Mouse (Mus musculus) brain, adult 2 months (tissue): ENCODE data around the gene Lrrc3c.
"Not testable (repeated sequence)": the region's sequence is repeated elsewhere in the genome, so short reads cannot be mapped to it uniquely, and the experiment has no call there.

Source experiments
- DNase-seq: peaks from one replicate; pipeline ENCODE4 v3.0.0; 2011; ENCODE audit warnings: low read depth, low spot score

The Lrrc3c gene

GRCm38 (mm10) chr11:98586087-98586891, 11.8 kb upstream of the Lrrc3c start:
- DNase-seq = peak; percentile 12

- peak; percentile 98 for DNase-seq
Measured at GRCm38 (mm10) chr11:98586892-98587563, 11.1 kb upstream of the Lrrc3c start, which contains the start of gene Ormdl3. Gene Ormdl3 (minus strand): TSS chr11:98587368.

- peak; percentile 66 for DNase-seq
Measured at GRCm38 (mm10) chr11:98587684-98588546, 10.2 kb upstream of the Lrrc3c start.

- no peak for DNase-seq
Measured at GRCm38 (mm10) chr11:98588833-98589281, 9.2 kb upstream of the Lrrc3c start.

GRCm38 (mm10) chr11:98589306-98589705, 8.8 kb upstream of the Lrrc3c start:
- DNase-seq = no peak

GRCm38 (mm10) chr11:98590548-98591445, 7.3 kb upstream of the Lrrc3c start:
- peak; percentile 90 for DNase-seq

GRCm38 (mm10) chr11:98595021-98595420, 3.1 kb upstream of the Lrrc3c start:
- no peak for DNase-seq

GRCm38 (mm10) chr11:98595473-98595872, 2.6 kb upstream of the Lrrc3c start:
- no peak for DNase-seq

- no peak for DNase-seq
Measured at GRCm38 (mm10) chr11:98595955-98596354, 2.1 kb upstream of the Lrrc3c start.

GRCm38 (mm10) chr11:98597363-98597762, 728 bp upstream of the Lrrc3c start:
- DNase-seq = peak; percentile 71

- DNase-seq = peak; percentile 74
Measured at GRCm38 (mm10) chr11:98598851-98599290, 780 bp downstream of the Lrrc3c start.

- peak; percentile 17 for DNase-seq
Measured at GRCm38 (mm10) chr11:98599291-98599690, 1.2 kb downstream of the Lrrc3c start.

- DNase-seq = no peak
Measured at GRCm38 (mm10) chr11:98602090-98602690, 4.1 kb downstream of the Lrrc3c start.

- no peak for DNase-seq
Measured at GRCm38 (mm10) chr11:98603953-98604352, 5.9 kb downstream of the Lrrc3c start.

- not testable (repeated sequence) for DNase-seq
Measured at GRCm38 (mm10) chr11:98604911-98605310, 6.8 kb downstream of the Lrrc3c start.

- peak; percentile 75 for DNase-seq
Measured at GRCm38 (mm10) chr11:98606763-98607162, 8.7 kb downstream of the Lrrc3c start.

GRCm38 (mm10) chr11:98620791-98621190, 22.7 kb downstream of the Lrrc3c start:
- DNase-seq = no peak

GRCm38 (mm10) chr11:98623981-98624380, 25.9 kb downstream of the Lrrc3c start:
- DNase-seq = not testable (repeated sequence)

- DNase-seq = not testable (repeated sequence)
Measured at GRCm38 (mm10) chr11:98624381-98624780, 26.3 kb downstream of the Lrrc3c start.
